Mouse (Mus musculus) forebrain, embryonic 15.5 days (tissue): ENCODE results near the gene Gpr39. TPM values are rescaled to one million over a fixed set of nuclear protein-coding genes. Genes with fewer than 3 reads are reported as not detected.
"Not testable (repeated sequence)": the region's sequence is repeated elsewhere in the genome, so short reads cannot be mapped to it uniquely, and the experiment has no call there.

Source experiments
- ATAC-seq: fragments of 200-750 bp; cut with Nextera tagmentation; replicated peaks from 2 replicates; pipeline ENCODE4 v1.8.0; 2017; ENCODE audit warnings: mild to moderate bottlenecking, moderate TSS enrichment, moderate library complexity
- H3K27ac ChIP-seq: fragments of 300-500 bp; sonication (generic); replicated peaks from 2 replicates; pipeline ENCODE4 v1.5.1; 2015; ENCODE audit warnings: mild to moderate bottlenecking, inconsistent platforms
- H3K27me3 ChIP-seq: fragments of 300-500 bp; sonication (generic); 2 replicates; pipeline ENCODE4 v1.6.1; 2015; ENCODE audit warnings: inconsistent platforms
- H3K36me3 ChIP-seq: fragments of 300-500 bp; sonication (generic); 2 replicates; pipeline ENCODE4 v1.6.1; 2015; ENCODE audit warnings: mild to moderate bottlenecking, inconsistent platforms
- H3K4me1 ChIP-seq: fragments of 300-500 bp; sonication (generic); 2 replicates; pipeline ENCODE4 v1.6.1; 2015; ENCODE audit warnings: inconsistent platforms
- H3K4me2 ChIP-seq: fragments of 300-500 bp; sonication (generic); replicated peaks from 2 replicates; pipeline ENCODE4 v1.6.1; 2015; ENCODE audit warnings: mild to moderate bottlenecking, inconsistent platforms
- H3K4me3 ChIP-seq: fragments of 300-500 bp; sonication (generic); 2 replicates; pipeline ENCODE4 v1.5.1; 2015; ENCODE audit warnings: mild to moderate bottlenecking, inconsistent platforms
- H3K9ac ChIP-seq: fragments of 300-500 bp; sonication (generic); replicated peaks from 2 replicates; pipeline ENCODE4 v1.6.1; 2015; ENCODE audit warnings: mild to moderate bottlenecking, inconsistent platforms
- H3K9me3 ChIP-seq: fragments of 300-500 bp; sonication (generic); 2 replicates; pipeline ENCODE4 v1.6.1; 2016; ENCODE audit warnings: inconsistent platforms
- WGBS: fragments of 180-500 bp; shearing (Covaris S2); methylation state at CpG from one replicate; pipeline ENCODE4 v1.1.7; 2015; ENCODE audit warnings: mixed read lengths; 5-methylcytosine and 5-hydroxymethylcytosine counted together
- polyA plus RNA-seq: library from polyadenylated mRNA; unstranded; fragments of >200 nt; fragmentation: Nextera tagmentation; extraction: Ambion mirVana; gene quantifications from 2 replicates; pipeline ENCODE4 v1.2.1, GENCODE M21; 2015

Gene Gpr39
- not detected in 2 replicates for polyA plus RNA-seq

GRCm38 (mm10) chr1:125676790-125677273 lies at the start of gene Gpr39:
Gpr39 (plus strand) TSS chr1:125676995.
- no peak within 1 kb of the TSS for H3K9ac ChIP-seq
- WGBS, result 78% methylated on average over 15 of the region's 15 CpGs
- H3K9me3 ChIP-seq, result no peaks in the 10 kb centered on the region
- no peak within 1 kb of the TSS for H3K4me2 ChIP-seq
- no peak within 1 kb of the TSS for H3K27ac ChIP-seq
- no peak within 1 kb of the TSS for H3K4me3 ChIP-seq
- no peaks in the 10 kb centered on the region for H3K36me3 ChIP-seq
- H3K4me1 ChIP-seq, result no peaks in the 10 kb centered on the region
- ATAC-seq, result no peak
- no peaks in the 10 kb centered on the region for H3K27me3 ChIP-seq

- H3K27me3 ChIP-seq, result no peaks in the 10 kb centered on the region
- ATAC-seq, result peak; percentile 84
- no peaks in the 10 kb centered on the region for H3K36me3 ChIP-seq
- H3K4me2 ChIP-seq, result no peak overlapping the region
- no peak overlapping the region for H3K4me3 ChIP-seq
- H3K9me3 ChIP-seq, result no peaks in the 10 kb centered on the region
- 15% methylated on average over 8 of the region's 8 CpGs for WGBS
- H3K27ac ChIP-seq, result peak overlapping the region; percentile 83
- no peak overlapping the region for H3K9ac ChIP-seq
- H3K4me1 ChIP-seq, result peaks cover 19% of the 10 kb centered on the region
These were observed 37.1 kb upstream of the Gpr39 start for GRCm38 (mm10) chr1:125639501-125640253.

GRCm38 (mm10) chr1:125643643-125644042 lies 33.2 kb upstream of the Gpr39 start:
- H3K36me3 ChIP-seq, result no peaks in the 10 kb centered on the region
- peaks cover 19% of the 10 kb centered on the region for H3K4me1 ChIP-seq
- no peaks in the 10 kb centered on the region for H3K27me3 ChIP-seq
- H3K4me2 ChIP-seq, result no peak overlapping the region
- no peak overlapping the region for H3K4me3 ChIP-seq
- WGBS, result 26% methylated on average over 1 of the region's 1 CpGs
- no peak overlapping the region for H3K9ac ChIP-seq
- no peak overlapping the region for H3K27ac ChIP-seq
- H3K9me3 ChIP-seq, result no peaks in the 10 kb centered on the region
- ATAC-seq, result no peak; the same call in 1 of the 2 replicates

- not testable (repeated sequence) for H3K4me1 ChIP-seq, H3K27me3 ChIP-seq, H3K9ac ChIP-seq, H3K27ac ChIP-seq, H3K36me3 ChIP-seq, ATAC-seq, H3K4me3 ChIP-seq, H3K9me3 ChIP-seq, H3K4me2 ChIP-seq
- 95% methylated on average over 2 of the region's 2 CpGs for WGBS
These were observed 30.0 kb upstream of the Gpr39 start for GRCm38 (mm10) chr1:125646816-125647215.

GRCm38 (mm10) chr1:125648011-125648410 lies 28.8 kb upstream of the Gpr39 start:
- Histone ChIP-seq H3K27ac (no peak overlapping the region), H3K36me3 (no peaks in the 10 kb centered on the region), H3K4me2 (no peak overlapping the region), H3K4me3 (no peak overlapping the region), H3K4me1 (no peaks in the 10 kb centered on the region), H3K27me3 (no peaks in the 10 kb centered on the region), H3K9me3 (no peaks in the 10 kb centered on the region), H3K9ac (no peak overlapping the region)
- ATAC-seq, result no peak
- WGBS, result over 99% methylated on average over 4 of the region's 4 CpGs

GRCm38 (mm10) chr1:125649056-125649455 lies 27.7 kb upstream of the Gpr39 start:
- no peak overlapping the region for H3K4me3 ChIP-seq
- 96% methylated on average over 3 of the region's 3 CpGs for WGBS
- H3K9me3 ChIP-seq, result no peaks in the 10 kb centered on the region
- H3K27me3 ChIP-seq, result no peaks in the 10 kb centered on the region
- ATAC-seq, result no peak
- no peaks in the 10 kb centered on the region for H3K4me1 ChIP-seq
- H3K36me3 ChIP-seq, result no peaks in the 10 kb centered on the region
- H3K4me2 ChIP-seq, result no peak overlapping the region
- no peak overlapping the region for H3K27ac ChIP-seq
- no peak overlapping the region for H3K9ac ChIP-seq

GRCm38 (mm10) chr1:125652836-125653594 lies 23.8 kb upstream of the Gpr39 start:
- Histone ChIP-seq H3K27me3 (no peaks in the 10 kb centered on the region), H3K4me2 (no peak overlapping the region), H3K27ac (no peak overlapping the region), H3K4me3 (no peak overlapping the region), H3K9me3 (no peaks in the 10 kb centered on the region), H3K36me3 (no peaks in the 10 kb centered on the region), H3K4me1 (no peaks in the 10 kb centered on the region), H3K9ac (no peak overlapping the region)
- WGBS, result 91% methylated on average over 1 of the region's 1 CpGs
- no peak for ATAC-seq

- Histone ChIP-seq H3K27ac (no peak overlapping the region), H3K4me1 (no peaks in the 10 kb centered on the region), H3K4me2 (no peak overlapping the region), H3K27me3 (no peaks in the 10 kb centered on the region), H3K9ac (no peak overlapping the region), H3K9me3 (no peaks in the 10 kb centered on the region), H3K4me3 (no peak overlapping the region), H3K36me3 (no peaks in the 10 kb centered on the region)
- ATAC-seq, result no peak
- WGBS, result 47% methylated on average over 5 of the region's 5 CpGs
These were observed 19.4 kb upstream of the Gpr39 start for GRCm38 (mm10) chr1:125657416-125657815.

GRCm38 (mm10) chr1:125660151-125660550 lies 16.6 kb upstream of the Gpr39 start:
- no peak overlapping the region for H3K4me3 ChIP-seq
- WGBS, result 80% methylated on average over 4 of the region's 4 CpGs
- H3K27ac ChIP-seq, result no peak overlapping the region
- H3K4me2 ChIP-seq, result no peak overlapping the region
- H3K36me3 ChIP-seq, result no peaks in the 10 kb centered on the region
- no peaks in the 10 kb centered on the region for H3K9me3 ChIP-seq
- no peaks in the 10 kb centered on the region for H3K4me1 ChIP-seq
- no peaks in the 10 kb centered on the region for H3K27me3 ChIP-seq
- no peak overlapping the region for H3K9ac ChIP-seq
- ATAC-seq, result no peak

GRCm38 (mm10) chr1:125660901-125661300 lies 15.9 kb upstream of the Gpr39 start:
- no peaks in the 10 kb centered on the region for H3K36me3 ChIP-seq
- no peaks in the 10 kb centered on the region for H3K27me3 ChIP-seq
- no peaks in the 10 kb centered on the region for H3K4me1 ChIP-seq
- no peak overlapping the region for H3K4me2 ChIP-seq
- H3K27ac ChIP-seq, result no peak overlapping the region
- no peak overlapping the region for H3K9ac ChIP-seq
- H3K9me3 ChIP-seq, result no peaks in the 10 kb centered on the region
- no peak for ATAC-seq
- 94% methylated on average over 4 of the region's 4 CpGs for WGBS
- no peak overlapping the region for H3K4me3 ChIP-seq

GRCm38 (mm10) chr1:125662058-125662457 lies 14.7 kb upstream of the Gpr39 start:
- ATAC-seq, result no peak
- WGBS, result 90% methylated on average over 2 of the region's 2 CpGs
- Histone ChIP-seq H3K4me2 (no peak overlapping the region), H3K27me3 (no peaks in the 10 kb centered on the region), H3K4me1 (no peaks in the 10 kb centered on the region), H3K9ac (no peak overlapping the region), H3K9me3 (no peaks in the 10 kb centered on the region), H3K36me3 (no peaks in the 10 kb centered on the region), H3K4me3 (no peak overlapping the region), H3K27ac (no peak overlapping the region)

- Histone ChIP-seq H3K4me2 (no peak overlapping the region), H3K9ac (no peak overlapping the region), H3K4me3 (no peak overlapping the region), H3K27ac (no peak overlapping the region), H3K27me3 (no peaks in the 10 kb centered on the region), H3K4me1 (no peaks in the 10 kb centered on the region), H3K9me3 (no peaks in the 10 kb centered on the region), H3K36me3 (no peaks in the 10 kb centered on the region)
- no peak for ATAC-seq
- 85% methylated on average over 5 of the region's 5 CpGs for WGBS
These were observed 14.1 kb upstream of the Gpr39 start for GRCm38 (mm10) chr1:125662660-125663059.
